Mouse (Mus musculus): ENCODE data around the gene Foxa1. TPM values are rescaled to one million over a fixed set of nuclear protein-coding genes. Genes with fewer than 3 reads are reported as not detected.

The Foxa1 gene
- total RNA-seq, 2 experiments from 2014 or later, result not detected

DNA sequence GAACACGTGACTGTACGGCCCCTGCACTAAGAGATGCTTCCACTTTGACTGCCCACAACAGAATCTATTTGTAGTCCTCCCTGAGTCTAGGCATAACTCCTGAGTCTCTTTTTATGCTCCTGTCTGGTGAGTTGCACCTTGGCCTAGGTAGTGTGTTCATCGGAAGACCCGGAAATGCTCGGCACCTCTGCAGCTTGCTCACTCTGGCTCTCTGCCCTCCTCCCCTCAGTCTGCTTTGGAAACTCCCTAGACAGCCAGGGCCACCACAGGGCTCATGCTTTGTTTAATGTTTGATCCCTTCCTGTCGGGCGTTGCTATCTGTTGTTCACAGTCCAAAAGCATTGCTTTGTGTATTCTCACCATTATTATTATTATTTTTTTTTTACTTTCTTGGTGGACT is 41.4 kb downstream of the Foxa1 start:
- ATAC-seq (replicated peaks; ENCODE audit: low FRiP score, poor library complexity, severe bottlenecking), result no peak

DNA sequence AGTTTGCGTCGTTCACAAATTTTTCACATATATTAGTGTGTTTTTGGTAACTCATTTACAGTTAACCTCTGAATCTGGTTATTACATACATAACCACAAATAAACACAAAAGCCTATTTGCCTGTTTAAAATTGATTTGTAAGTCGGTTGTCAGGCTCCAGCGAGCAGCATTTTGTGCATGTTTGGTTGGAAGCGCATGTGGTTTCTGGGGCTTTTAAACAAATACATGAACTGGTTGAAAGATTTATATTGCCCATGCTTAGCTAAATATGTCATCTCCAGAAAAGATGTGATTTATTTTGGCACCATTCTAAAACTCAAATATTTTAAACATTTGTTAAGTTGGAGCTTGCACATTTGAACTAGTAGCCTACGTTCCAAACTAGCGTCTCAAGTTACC is 46.5 kb downstream of the Foxa1 start:
- ATAC-seq (replicated peaks; ENCODE audit: low FRiP score, poor library complexity, severe bottlenecking), result no peak

DNA sequence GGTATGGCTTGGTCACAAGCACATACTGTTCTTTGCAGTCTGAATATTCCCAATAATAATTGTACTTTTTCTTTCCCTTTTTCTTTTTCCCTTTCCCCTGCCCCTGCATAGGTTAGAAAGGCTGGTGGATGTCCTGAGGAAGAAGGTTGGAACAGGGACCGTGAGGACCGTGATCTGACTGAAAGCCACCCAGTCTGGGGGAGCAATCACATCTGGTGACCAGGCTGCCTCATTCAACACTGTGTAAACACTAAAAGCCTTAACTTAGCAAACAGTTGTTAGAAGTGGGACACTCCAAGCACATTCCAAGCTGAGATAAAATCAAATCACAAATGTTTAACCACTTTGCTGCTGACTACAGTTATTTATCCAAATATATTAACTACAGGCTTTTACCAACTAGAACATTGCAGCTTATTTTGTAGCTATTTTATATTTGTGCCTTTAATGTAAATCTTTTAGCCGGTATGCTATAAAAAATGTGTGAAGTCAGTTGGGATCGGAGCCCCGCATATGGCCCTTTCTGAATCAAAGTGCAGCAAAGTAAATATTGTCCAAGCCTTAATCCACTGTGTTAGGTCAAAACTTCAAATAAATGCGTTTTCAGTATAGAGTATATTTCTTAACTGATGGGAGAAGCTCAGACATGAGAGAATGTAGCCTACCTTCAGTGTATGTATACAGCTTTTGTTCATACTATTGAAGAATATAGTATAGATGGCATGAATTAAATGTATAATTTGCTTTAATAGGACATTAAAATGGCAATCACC is 50.2 kb downstream of the Foxa1 start:
- no peak for ATAC-seq (replicated peaks; ENCODE audit: low FRiP score, poor library complexity, severe bottlenecking)

Other genes with a start within 250 kb of the Foxa1 start
- not detected in 2 replicates for gene Ttc6, start 17.2 kb upstream of the Foxa1 start, total RNA-seq (2015; ENCODE audit: low replicate concordance)
- gene Ttc6, start 17.2 kb upstream of the Foxa1 start, total RNA-seq (2017; ENCODE audit: low replicate concordance), result not detected in 2 replicates

Data from erythroblast, adult 5-6 weeks (primary cell).